Mouse (Mus musculus) limb, embryonic 13.5 days (tissue): ENCODE data around the gene Tspan9. TPM values are rescaled to one million over a fixed set of nuclear protein-coding genes. Genes with fewer than 3 reads are reported as not detected.

Source experiments
- ATAC-seq: fragments of 200-750 bp; cut with Nextera tagmentation; 2 replicates; pipeline ENCODE4 v1.8.0; 2017; ENCODE audit warnings: low read depth, moderate number of reproducible peaks, moderate TSS enrichment; ENCODE audit not compliant: low FRiP score
- H3K27ac ChIP-seq: fragments of 300-500 bp; sonication (generic); 2 replicates; pipeline ENCODE4 v1.5.1; 2015; ENCODE audit warnings: inconsistent platforms, mild to moderate bottlenecking, moderate library complexity
- H3K27me3 ChIP-seq: fragments of 300-500 bp; sonication (generic); 2 replicates; pipeline ENCODE4 v1.6.1; 2015; ENCODE audit warnings: mild to moderate bottlenecking, inconsistent platforms
- H3K36me3 ChIP-seq: fragments of 300-500 bp; sonication (generic); 2 replicates; pipeline ENCODE4 v1.6.1; 2015; ENCODE audit warnings: inconsistent platforms, mild to moderate bottlenecking, moderate library complexity
- H3K4me1 ChIP-seq: fragments of 300-500 bp; sonication (generic); 2 replicates; pipeline ENCODE4 v1.6.1; 2015; ENCODE audit warnings: inconsistent platforms
- H3K4me2 ChIP-seq: fragments of 300-500 bp; sonication (generic); replicated peaks from 2 replicates; pipeline ENCODE4 v1.6.1; 2015; ENCODE audit warnings: inconsistent platforms, mild to moderate bottlenecking, moderate library complexity
- H3K4me3 ChIP-seq: fragments of 300-500 bp; sonication (generic); 2 replicates; pipeline ENCODE4 v1.5.1; 2015; ENCODE audit warnings: moderate library complexity, mild to moderate bottlenecking, inconsistent platforms
- H3K9ac ChIP-seq: fragments of 300-500 bp; sonication (generic); 2 replicates; pipeline ENCODE4 v1.6.1; 2015; ENCODE audit warnings: mild to moderate bottlenecking, inconsistent platforms
- H3K9me3 ChIP-seq: fragments of 300-500 bp; sonication (generic); 2 replicates; pipeline ENCODE4 v1.6.1; 2016; ENCODE audit warnings: inconsistent platforms
- WGBS: fragments of 180-500 bp; shearing (Covaris S2); methylation state at CpG from one replicate; pipeline ENCODE4 v1.1.7; 2015; 5-methylcytosine and 5-hydroxymethylcytosine counted together
- microRNA-seq: library from miRNA; unstranded; fragments of <30 nt; microRNA quantifications from one replicate; pipeline ENCODE4, GENCODE M21; 2016
- polyA plus RNA-seq: library from polyadenylated mRNA; unstranded; fragments of >200 nt; fragmentation: Nextera tagmentation; extraction: Ambion mirVana; gene quantifications from 2 replicates; pipeline ENCODE4 v1.2.1, GENCODE M21; 2015

Gene Tspan9
- polyA plus RNA-seq, 1 experiment from 2014 or later = 125 TPM

DNA sequence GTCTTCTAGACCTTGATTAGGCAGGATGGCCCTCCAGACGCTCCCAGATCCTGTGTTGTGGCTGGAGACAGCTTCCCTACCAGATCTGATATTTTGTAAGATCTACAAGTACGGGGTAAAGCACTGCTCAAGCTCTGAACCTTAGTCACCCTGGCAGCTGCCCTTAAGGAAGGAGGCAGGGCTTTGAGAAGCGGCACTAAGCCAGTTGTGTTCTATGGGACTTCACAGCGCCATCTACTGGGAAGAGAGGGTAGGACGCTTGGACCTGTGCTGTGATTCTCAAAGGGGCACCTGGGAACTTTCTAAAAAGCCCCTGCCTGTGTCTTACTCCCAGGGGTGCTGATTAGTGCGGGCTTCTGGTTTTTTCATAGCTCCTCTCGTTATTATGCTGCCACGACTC, 222.7 kb downstream of the Tspan9 start:
- no peak; the same call in 1 of the 2 replicates for ATAC-seq

DNA sequence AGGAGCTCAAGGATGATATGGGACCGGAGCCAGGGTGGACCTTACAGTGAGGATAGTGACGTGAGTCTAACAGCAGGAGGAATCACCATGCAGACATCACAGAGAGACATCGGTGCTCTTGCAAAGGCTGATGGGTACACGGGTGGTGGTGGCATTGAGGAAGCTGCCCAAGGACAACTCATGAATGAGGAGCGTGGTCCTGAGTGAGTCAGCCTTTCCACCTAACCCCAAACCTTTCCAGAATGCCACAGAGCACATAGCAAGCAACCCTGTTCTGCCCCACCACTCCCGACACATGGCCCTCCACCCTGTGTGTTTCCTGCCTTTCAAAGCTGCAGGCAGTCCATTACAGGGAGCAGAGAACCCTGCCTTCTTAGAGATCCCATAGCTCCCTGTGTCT, 223.9 kb downstream of the Tspan9 start:
- Histone ChIP-seq H3K4me1 (peaks cover 3% of the 10 kb centered on the region; the same call in 1 of the 2 replicates), H3K9ac (no peak overlapping the region; the same call in 1 of the 2 replicates), H3K4me3 (no peak overlapping the region), H3K9me3 (peaks cover 7% of the 10 kb centered on the region; the same call in 1 of the 2 replicates), H3K4me2 (no peak overlapping the region), H3K27me3 (peaks cover 10% of the 10 kb centered on the region; the same call in 1 of the 2 replicates), H3K27ac (no peak overlapping the region), H3K36me3 (peaks cover 36% of the 10 kb centered on the region)
- 80% methylated on average over 6 of the region's 6 CpGs for WGBS
- no peak for ATAC-seq

More for the DNA sequence above, 222.7 kb downstream of the Tspan9 start:
- H3K4me2 ChIP-seq = no peak overlapping the region
- peak overlapping the region; percentile 35; the same call in 1 of the 2 replicates for H3K9ac ChIP-seq
- H3K27me3 ChIP-seq = peaks cover 10% of the 10 kb centered on the region; the same call in 1 of the 2 replicates
- peaks cover 7% of the 10 kb centered on the region; the same call in 1 of the 2 replicates for H3K9me3 ChIP-seq
- peaks cover 35% of the 10 kb centered on the region for H3K36me3 ChIP-seq
- no peak overlapping the region for H3K27ac ChIP-seq
- 10% methylated on average over 8 of the region's 8 CpGs for WGBS
- H3K4me1 ChIP-seq = peaks cover 3% of the 10 kb centered on the region; the same call in 1 of the 2 replicates
- no peak overlapping the region for H3K4me3 ChIP-seq

- 58% methylated on average over 4 of the region's 4 CpGs for WGBS
- no peak for ATAC-seq
- Histone ChIP-seq H3K9me3 (peaks cover 7% of the 10 kb centered on the region; the same call in 1 of the 2 replicates), H3K27me3 (peaks cover 4% of the 10 kb centered on the region; the same call in 1 of the 2 replicates), H3K36me3 (peaks cover 44% of the 10 kb centered on the region), H3K4me1 (peaks cover 3% of the 10 kb centered on the region; the same call in 1 of the 2 replicates), H3K4me3 (no peak overlapping the region), H3K27ac (no peak overlapping the region), H3K4me2 (no peak overlapping the region), H3K9ac (no peak overlapping the region)
Observed at GRCm38 (mm10) chr6:127917712-127918111, 225.7 kb downstream of the Tspan9 start.

- Histone ChIP-seq H3K9ac (no peak overlapping the region), H3K27ac (no peak overlapping the region), H3K4me1 (peaks cover 3% of the 10 kb centered on the region; the same call in 1 of the 2 replicates), H3K4me3 (no peak overlapping the region), H3K36me3 (peaks cover 41% of the 10 kb centered on the region), H3K27me3 (0 out of 2 replicates have a peak, but pooled peaks cover 3% of the 10 kb centered on the region), H3K4me2 (no peak overlapping the region), H3K9me3 (peaks cover 7% of the 10 kb centered on the region; the same call in 1 of the 2 replicates)
- ATAC-seq = no peak
- 85% methylated on average over 3 of the region's 3 CpGs for WGBS
Observed at GRCm38 (mm10) chr6:127916993-127917392, 226.4 kb downstream of the Tspan9 start.

- Histone ChIP-seq H3K9me3 (peaks cover 7% of the 10 kb centered on the region), H3K9ac (no peak overlapping the region), H3K27me3 (no peaks in the 10 kb centered on the region), H3K36me3 (peaks cover 49% of the 10 kb centered on the region), H3K4me3 (no peak overlapping the region), H3K27ac (no peak overlapping the region), H3K4me2 (no peak overlapping the region), H3K4me1 (no peaks in the 10 kb centered on the region)
- ATAC-seq = no peak; the same call in 1 of the 2 replicates
- WGBS = 90% methylated on average over 3 of the region's 3 CpGs
Observed at GRCm38 (mm10) chr6:127912938-127913337, 230.5 kb downstream of the Tspan9 start.

DNA sequence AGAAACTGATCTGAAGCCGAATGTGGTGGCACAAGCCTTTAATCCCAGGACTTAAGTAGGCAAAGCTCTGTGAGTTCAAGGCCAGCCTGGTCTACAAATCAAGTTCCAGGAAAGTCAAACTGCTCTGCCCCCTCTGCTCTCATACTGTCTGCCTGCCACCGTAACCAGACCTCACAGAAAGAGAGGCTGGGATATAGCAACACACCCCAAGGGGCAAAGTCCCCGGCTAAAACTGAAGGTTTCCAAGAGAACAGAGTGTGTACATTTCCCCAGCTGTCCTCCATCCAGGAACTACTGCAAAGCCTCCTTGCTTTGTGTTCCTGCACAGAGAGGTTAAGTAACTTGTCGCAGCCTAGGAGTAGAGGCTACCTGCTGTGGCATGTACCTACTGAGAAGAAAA, 231.7 kb downstream of the Tspan9 start:
- ATAC-seq = no peak
- Histone ChIP-seq H3K4me3 (no peak overlapping the region), H3K27me3 (no peaks in the 10 kb centered on the region), H3K9ac (no peak overlapping the region), H3K36me3 (peaks cover 55% of the 10 kb centered on the region), H3K9me3 (peaks cover 7% of the 10 kb centered on the region), H3K4me1 (no peaks in the 10 kb centered on the region), H3K4me2 (no peak overlapping the region), H3K27ac (no peak overlapping the region)
- 72% methylated on average over 4 of the region's 4 CpGs for WGBS

Small RNA genes within 50 kb of the gene (microRNA-seq; reads per million reads assigned to microRNA genes)
- not detected for gene Gm26338

Other genes starting within 250 kb of the Tspan9 start
- 4.2 and 5.4 TPM in 2 replicates for gene Tead4, start 157.2 kb upstream of the Tspan9 start, polyA plus RNA-seq
- gene Tulp3, start 212.3 kb upstream of the Tspan9 start, polyA plus RNA-seq = 24.0 and 26.3 TPM in 2 replicates
- 157 and 161 TPM in 2 replicates for gene Rhno1, start 219.3 kb upstream of the Tspan9 start, polyA plus RNA-seq
- gene Foxm1, start 219.4 kb upstream of the Tspan9 start, polyA plus RNA-seq = 29.3 and 32.8 TPM in 2 replicates
- 0.34 and 0.49 TPM in 2 replicates for gene Tex52, start 231.9 kb upstream of the Tspan9 start, polyA plus RNA-seq
- not detected in 2 replicates for gene Gm44596, start 231.9 kb upstream of the Tspan9 start, polyA plus RNA-seq